Mouse (Mus musculus) liver, postnatal 0 days (tissue): ENCODE data around the gene Adcy6.

Source experiments
- CTCF ChIP-seq: sonication (generic); IDR thresholded peaks from 2 replicates; pipeline ENCODE4 v1.5.1; 2016; ENCODE audit warnings: antibody characterized with exemption, low read depth
- EP300 ChIP-seq: IDR thresholded peaks from 2 replicates; pipeline ENCODE4 v1.6.1; 2016; ENCODE audit warnings: antibody characterized with exemption, low read depth, mild to moderate bottlenecking

- TF ChIP-seq CTCF (no peak), EP300 (no peak)
These were observed 23.0 kb upstream of the Adcy6 start for GRCm38 (mm10) chr15:98632921-98633320.
